Mouse (Mus musculus) adrenal gland, adult 2 months (tissue): ENCODE data around the gene Prmt7. TPM values are rescaled to one million over a fixed set of nuclear protein-coding genes. Genes with fewer than 3 reads are reported as not detected.

Experiments
- DNase-seq: peaks from one replicate; pipeline ENCODE4 v3.0.0; 2021
- polyA plus RNA-seq: library from polyadenylated mRNA; depleted of rRNA; stranded (reverse); fragments of >200 nt; gene quantifications from 2 replicates; pipeline ENCODE4 v1.2.3, GENCODE M21; 2012; rRNA removed
- total RNA-seq, 2 experiments: library from RNA; stranded (reverse); gene quantifications; 2 replicates each; pipeline ENCODE4 v1.2.3; 2021

Prmt7 gene
- total and polyA plus RNA-seq, 3 experiments, result 19.8 to 28.1 (median 23.0) TPM

GRCm38 (mm10) chr8:106288732-106289131, 78.0 kb downstream of the Prmt7 start:
- DNase-seq, result no peak

GRCm38 (mm10) chr8:106289464-106289863, 78.7 kb downstream of the Prmt7 start:
- DNase-seq, result no peak

DNA sequence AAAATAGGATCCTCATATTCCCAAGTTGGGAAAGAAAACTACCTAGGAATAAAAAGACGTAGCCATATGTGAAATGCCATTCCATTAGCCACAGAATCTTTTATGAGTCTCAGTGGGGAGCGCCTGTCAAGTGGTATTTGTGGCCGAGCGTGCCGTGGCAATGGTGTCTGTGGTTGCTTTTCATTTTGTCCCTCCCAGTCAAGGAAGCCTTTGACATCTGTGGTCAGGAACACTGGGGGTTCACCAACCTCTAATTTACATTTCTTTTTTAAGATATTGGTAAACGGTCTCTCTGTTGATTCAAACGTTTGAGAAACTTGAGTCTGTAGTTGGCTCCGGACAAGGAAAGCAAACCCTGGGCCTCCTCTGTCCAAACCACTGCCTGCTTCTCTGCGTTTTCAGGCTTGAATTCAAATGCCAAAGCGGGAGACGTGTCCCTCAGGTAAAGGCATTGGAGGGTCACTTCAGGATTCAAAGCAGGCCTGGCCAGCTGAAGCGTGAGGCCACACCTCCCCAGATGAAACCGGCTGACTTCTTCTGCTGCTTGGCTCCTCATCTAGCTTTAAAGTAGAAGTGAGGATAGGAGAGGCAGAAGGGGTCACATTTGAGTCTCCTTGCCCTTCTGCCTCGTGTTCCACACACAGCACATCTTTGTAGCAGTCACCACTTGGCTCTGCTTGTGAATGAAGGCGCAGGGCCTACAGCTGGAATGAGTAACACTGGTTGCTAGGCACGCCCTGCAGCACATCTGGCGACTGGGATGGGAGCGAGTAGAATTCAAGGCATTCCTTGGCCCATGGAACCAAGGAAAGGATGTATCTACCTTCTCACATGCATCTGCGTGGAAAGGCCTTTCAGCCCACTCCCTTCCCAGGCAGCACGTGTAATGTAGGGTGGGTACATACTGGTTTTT, 82.0 kb downstream of the Prmt7 start:
- DNase-seq, result no peak

- DNase-seq, result no peak
Measured at GRCm38 (mm10) chr8:106298261-106298660, 87.5 kb downstream of the Prmt7 start.

- DNase-seq, result no peak
Measured at GRCm38 (mm10) chr8:106298846-106299245, 88.1 kb downstream of the Prmt7 start.

GRCm38 (mm10) chr8:106299686-106300085, 89.0 kb downstream of the Prmt7 start:
- DNase-seq, result no peak

- no peak for DNase-seq
Measured at GRCm38 (mm10) chr8:106300739-106301715, 90.3 kb downstream of the Prmt7 start.

Other genes starting within 250 kb of the Prmt7 start
- gene Slc12a4, start 244.8 kb upstream of the Prmt7 start, total RNA-seq, result 10 to 100 TPM; 40.2 to 60.5 TPM
- gene Slc12a4, start 244.8 kb upstream of the Prmt7 start, polyA plus RNA-seq, result 62.4 and 63.2 TPM in 2 replicates
- not detected for gene Dpep3, start 231.5 kb upstream of the Prmt7 start, total RNA-seq
- 0.21 TPM in 1 of 2 replicates, not detected in the other for gene Dpep3, start 231.5 kb upstream of the Prmt7 start, polyA plus RNA-seq
- gene Dus2, start 219.6 kb upstream of the Prmt7 start, total RNA-seq, result 10 to 100 TPM; 13.6 to 19.6 TPM
- 5.5 and 5.6 TPM in 2 replicates for gene Dus2, start 219.6 kb upstream of the Prmt7 start, polyA plus RNA-seq
- not detected for gene Dpep2nb, start 205.0 kb upstream of the Prmt7 start, total RNA-seq
- not detected in 2 replicates for gene Dpep2nb, start 205.0 kb upstream of the Prmt7 start, polyA plus RNA-seq
- 10 to 100 TPM; 16.1 to 17.3 TPM for gene Ddx28, start 199.1 kb upstream of the Prmt7 start, total RNA-seq
- 12.5 and 13.2 TPM in 2 replicates for gene Ddx28, start 199.1 kb upstream of the Prmt7 start, polyA plus RNA-seq
- gene Nfatc3, start 152.1 kb upstream of the Prmt7 start, total RNA-seq, result 10 to 100 TPM; 35.2 to 70.0 TPM
- gene Nfatc3, start 152.1 kb upstream of the Prmt7 start, polyA plus RNA-seq, result 14.9 and 20.6 TPM in 2 replicates
- 1 to 10 TPM; 1.7 to 3.7 TPM for gene Esrp2, start 74.0 kb upstream of the Prmt7 start, total RNA-seq
- gene Esrp2, start 74.0 kb upstream of the Prmt7 start, polyA plus RNA-seq, result 2.0 and 5.5 TPM in 2 replicates
- 10 to 100 TPM; 21.9 to 38.8 TPM for gene Pla2g15, start 60.5 kb upstream of the Prmt7 start, total RNA-seq
- 21.9 and 22.1 TPM in 2 replicates for gene Pla2g15, start 60.5 kb upstream of the Prmt7 start, polyA plus RNA-seq
- gene Slc7a6, start 42.1 kb upstream of the Prmt7 start, total RNA-seq, result 10 to 100 TPM; 27.2 to 34.0 TPM
- gene Slc7a6, start 42.1 kb upstream of the Prmt7 start, polyA plus RNA-seq, result 17.3 and 26.5 TPM in 2 replicates
- gene Slc7a6os, start within 50 bp of the Prmt7 start, total RNA-seq, result 10 to 100 TPM; 24.2 to 25.1 TPM
- gene Slc7a6os, start within 50 bp of the Prmt7 start, polyA plus RNA-seq, result 14.1 and 14.7 TPM in 2 replicates
- 10 to 100 TPM in 1 of 2 experiments, 1 to 10 TPM in 1; 6.4 to 13.7 TPM for gene Smpd3, start 127.1 kb downstream of the Prmt7 start, total RNA-seq
- gene Smpd3, start 127.1 kb downstream of the Prmt7 start, polyA plus RNA-seq, result 5.4 and 5.8 TPM in 2 replicates
- gene Zfp90, start 204.4 kb downstream of the Prmt7 start, total RNA-seq, result 1 to 10 TPM; 3.1 to 6.8 TPM
- gene Zfp90, start 204.4 kb downstream of the Prmt7 start, polyA plus RNA-seq, result 0.68 and 1.2 TPM in 2 replicates